Mouse (Mus musculus) kidney, adult 11 months (tissue): Measurements from ENCODE around the gene Tmie.
"Not testable (repeated sequence)": the region's sequence is repeated elsewhere in the genome, so short reads cannot be mapped to it uniquely, and the experiment has no call there.

ENCODE experiments used
- DNase-seq: peaks from one replicate; pipeline ENCODE4 v3.0.0; 2022

Tmie gene

DNA sequence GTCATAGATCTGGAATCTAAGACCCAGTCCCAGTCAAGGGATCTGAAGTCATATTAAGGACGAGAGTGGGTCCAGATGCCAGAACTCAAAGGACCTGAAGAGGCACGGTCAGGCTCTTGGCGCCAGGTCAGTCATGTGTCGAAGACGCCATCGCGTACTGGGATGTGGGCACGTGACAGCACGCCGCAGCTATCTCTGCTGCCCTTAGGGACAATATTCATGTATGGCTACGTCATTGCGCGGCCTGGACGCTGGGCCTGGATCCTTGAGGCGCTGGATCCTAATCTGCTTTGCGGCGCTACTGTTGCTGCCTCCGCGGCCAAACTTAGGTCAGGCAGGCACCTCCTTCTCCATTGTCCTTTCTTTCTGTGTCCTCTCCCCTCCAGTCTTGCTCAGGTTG lies 45.5 kb downstream of the Tmie start, which contains the start of gene Prss45:
Prss45 (plus strand) TSS at position 178 of the 400 bp plus-strand sequence.
- no peak for DNase-seq

DNA sequence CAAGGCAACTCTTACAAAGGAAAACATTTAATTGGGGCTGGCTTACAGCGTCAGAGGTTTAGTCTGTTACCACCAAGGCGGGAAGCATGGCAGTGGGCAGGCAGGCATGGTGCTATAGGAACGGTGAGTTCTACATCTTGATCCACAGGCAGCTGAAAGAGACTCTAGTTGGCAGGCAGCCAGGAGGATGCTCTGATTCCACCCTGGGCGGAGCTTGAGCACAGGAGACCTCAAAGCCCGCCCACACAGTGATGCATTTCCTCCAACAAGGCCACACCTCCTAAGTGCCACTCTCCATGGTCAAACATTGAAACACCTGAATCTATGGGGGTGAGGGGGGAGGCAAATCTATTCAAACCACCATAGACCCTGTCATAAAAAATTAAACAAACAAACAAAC lies 46.9 kb downstream of the Tmie start:
- no peak for DNase-seq

DNA sequence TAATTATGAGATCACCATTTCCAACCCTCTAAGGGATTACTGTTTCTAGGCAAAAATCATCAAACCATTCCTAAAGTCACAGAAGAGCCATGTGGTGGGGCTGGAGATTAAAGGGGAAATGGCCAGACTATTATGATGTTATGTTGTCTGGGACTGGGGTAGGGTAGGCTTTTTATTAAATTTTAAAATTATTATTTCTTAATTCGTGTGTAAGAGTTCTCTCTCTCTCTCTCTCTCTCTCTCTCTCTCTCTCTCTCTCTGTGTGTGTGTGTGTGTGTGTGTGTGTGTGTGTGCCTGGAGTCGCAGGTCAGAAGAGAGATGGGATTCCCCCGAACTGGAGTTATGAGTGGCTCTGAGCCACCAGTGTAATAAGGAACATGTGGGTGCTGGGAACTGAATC lies 53.5 kb downstream of the Tmie start, which contains the start of gene Prss43:
Prss43 (plus strand) TSS at position 301 of the 400 bp plus-strand sequence.
- DNase-seq, result no peak

DNA sequence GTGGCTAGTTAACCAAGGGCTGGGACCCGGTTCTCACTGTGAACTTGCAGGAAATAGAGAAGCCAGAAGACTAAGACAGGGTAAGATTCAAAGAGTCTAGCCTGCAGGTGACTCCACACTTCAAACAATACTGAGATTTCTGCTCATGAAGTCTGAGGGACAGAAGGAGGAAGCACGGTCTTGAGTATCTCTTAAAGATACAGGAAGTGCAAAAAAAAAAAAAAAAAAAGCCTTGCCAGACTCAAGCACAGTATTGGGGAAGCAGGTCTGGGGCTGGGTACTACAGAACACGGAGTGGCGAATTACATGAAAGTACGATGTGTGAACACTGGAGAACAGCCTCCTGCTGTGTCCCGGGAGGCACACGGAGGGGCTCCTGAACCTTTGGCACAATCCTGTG lies 54.1 kb downstream of the Tmie start:
- no peak for DNase-seq

DNA sequence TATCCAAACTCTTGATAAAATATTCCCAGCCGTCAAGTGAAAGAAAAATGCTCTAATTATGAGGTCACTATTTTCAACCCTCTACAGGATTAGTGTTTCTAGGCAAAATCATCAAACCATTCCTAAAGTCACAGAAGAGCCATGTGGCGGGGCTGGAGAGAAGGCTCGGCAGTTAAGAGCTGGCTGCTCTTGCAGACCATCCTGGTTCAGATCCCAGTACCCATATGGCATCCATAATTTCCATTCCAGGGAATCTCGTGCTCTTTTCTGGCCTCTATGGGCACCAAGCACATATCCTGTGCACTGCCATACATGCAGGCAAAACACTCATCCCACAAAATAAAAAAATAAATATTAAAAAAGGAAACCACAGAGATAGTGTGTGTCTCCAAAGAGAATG lies 54.5 kb downstream of the Tmie start:
- DNase-seq, result no peak

DNA sequence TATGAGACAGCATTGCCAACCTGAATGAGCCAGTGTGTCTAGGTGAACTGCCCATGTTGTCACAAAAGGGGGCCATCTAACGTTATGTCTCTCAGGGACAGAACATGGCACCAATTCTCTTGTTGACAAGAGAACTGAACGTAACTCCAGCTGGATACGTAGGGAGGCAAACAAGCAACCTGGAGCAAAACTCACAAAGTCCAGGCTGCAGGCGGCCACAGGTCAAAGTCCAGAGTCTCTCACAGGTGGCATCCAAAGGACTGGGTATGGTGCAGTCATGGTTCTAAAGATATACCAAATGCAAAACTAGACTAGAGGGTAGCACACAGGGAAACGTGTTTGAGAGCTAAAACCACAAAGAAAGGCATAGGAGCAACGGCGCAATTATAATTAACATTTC lies 58.5 kb downstream of the Tmie start:
- peak; percentile 29 for DNase-seq

DNA sequence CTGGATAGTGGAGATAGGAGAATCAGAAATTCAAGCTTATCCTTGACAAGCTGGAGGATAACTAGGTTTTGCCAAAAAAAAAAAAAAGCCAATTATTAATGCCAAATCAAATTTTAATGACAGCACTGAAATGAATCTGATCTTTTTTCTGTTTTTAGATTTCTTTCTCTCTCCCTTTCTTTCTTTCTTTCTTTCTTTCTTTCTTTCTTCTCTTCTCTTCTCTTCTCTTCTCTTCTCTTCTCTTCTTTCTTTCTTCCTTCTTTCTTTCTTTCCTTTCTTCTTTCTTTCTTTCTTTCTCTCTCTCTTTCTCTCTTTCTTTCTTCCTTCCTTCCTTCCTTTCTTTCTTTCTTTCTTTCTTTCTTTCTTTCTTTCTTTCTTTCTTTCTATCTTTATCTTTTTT lies 59.4 kb downstream of the Tmie start:
- not testable (repeated sequence) for DNase-seq
